Mouse (Mus musculus) adrenal gland, adult (tissue): ENCODE results near the gene Vapa.

Source experiments
- DNase-seq, 2 experiments: peaks; one replicate each; pipeline ENCODE4 v3.0.0; 2022 to 2023; ENCODE audit warnings: low spot score in 1 of 2; ENCODE audit not compliant: inconsistent age in 2 of 2

The Vapa gene

GRCm38 (mm10) chr17:65626301-65626700 is 12.9 kb upstream of the Vapa start:
- DNase-seq, result no peak

- DNase-seq, result no peak
Measured at GRCm38 (mm10) chr17:65625563-65625962, 12.2 kb upstream of the Vapa start.

- no peak for DNase-seq
Measured at GRCm38 (mm10) chr17:65623130-65623529, 9.8 kb upstream of the Vapa start.

- DNase-seq, result peak in 1 of 2 experiments; percentile 89
Measured at GRCm38 (mm10) chr17:65618431-65618830, 5.1 kb upstream of the Vapa start.

- no peak for DNase-seq
Measured at GRCm38 (mm10) chr17:65615678-65616077, 2.3 kb upstream of the Vapa start.

- peak in 1 of 2 experiments; percentile 73 for DNase-seq
Measured at GRCm38 (mm10) chr17:65614431-65614830, 1.1 kb upstream of the Vapa start.

GRCm38 (mm10) chr17:65613142-65613462 is 253 bp downstream of the Vapa start:
- no peak for DNase-seq

- DNase-seq, result peak; percentile 73 to 88
Measured at GRCm38 (mm10) chr17:65612391-65613141, 789 bp downstream of the Vapa start.

GRCm38 (mm10) chr17:65611721-65612120 is 1.6 kb downstream of the Vapa start:
- DNase-seq, result no peak

GRCm38 (mm10) chr17:65608743-65609142 is 4.6 kb downstream of the Vapa start:
- DNase-seq, result peak; percentile 24 to 65

- DNase-seq, result no peak
Measured at GRCm38 (mm10) chr17:65608312-65608687, 5.1 kb downstream of the Vapa start.

- peak in 1 of 2 experiments; percentile 48 for DNase-seq
Measured at GRCm38 (mm10) chr17:65607574-65608311, 5.6 kb downstream of the Vapa start.

GRCm38 (mm10) chr17:65606014-65606413 is 7.3 kb downstream of the Vapa start:
- no peak for DNase-seq

- DNase-seq, result no peak
Measured at GRCm38 (mm10) chr17:65604892-65605291, 8.5 kb downstream of the Vapa start.

GRCm38 (mm10) chr17:65604315-65604714 is 9.0 kb downstream of the Vapa start:
- peak in 1 of 2 experiments; percentile 59 for DNase-seq

GRCm38 (mm10) chr17:65597857-65598486 is 15.4 kb downstream of the Vapa start:
- DNase-seq, result no peak

- DNase-seq, result no peak
Measured at GRCm38 (mm10) chr17:65594687-65595086, 18.7 kb downstream of the Vapa start.

- DNase-seq, result no peak
Measured at GRCm38 (mm10) chr17:65586892-65587291, 26.5 kb downstream of the Vapa start.

- DNase-seq, result no peak
Measured at GRCm38 (mm10) chr17:65581440-65581839, 31.9 kb downstream of the Vapa start.

- DNase-seq, result no peak
Measured at GRCm38 (mm10) chr17:65579766-65580165, 33.6 kb downstream of the Vapa start.

- DNase-seq, result peak in 1 of 2 experiments; percentile 52
Measured at GRCm38 (mm10) chr17:65575339-65575738, 38.0 kb downstream of the Vapa start.

- no peak for DNase-seq
Measured at GRCm38 (mm10) chr17:65574850-65575249, 38.5 kb downstream of the Vapa start.
